In the genomic region with DNA sequence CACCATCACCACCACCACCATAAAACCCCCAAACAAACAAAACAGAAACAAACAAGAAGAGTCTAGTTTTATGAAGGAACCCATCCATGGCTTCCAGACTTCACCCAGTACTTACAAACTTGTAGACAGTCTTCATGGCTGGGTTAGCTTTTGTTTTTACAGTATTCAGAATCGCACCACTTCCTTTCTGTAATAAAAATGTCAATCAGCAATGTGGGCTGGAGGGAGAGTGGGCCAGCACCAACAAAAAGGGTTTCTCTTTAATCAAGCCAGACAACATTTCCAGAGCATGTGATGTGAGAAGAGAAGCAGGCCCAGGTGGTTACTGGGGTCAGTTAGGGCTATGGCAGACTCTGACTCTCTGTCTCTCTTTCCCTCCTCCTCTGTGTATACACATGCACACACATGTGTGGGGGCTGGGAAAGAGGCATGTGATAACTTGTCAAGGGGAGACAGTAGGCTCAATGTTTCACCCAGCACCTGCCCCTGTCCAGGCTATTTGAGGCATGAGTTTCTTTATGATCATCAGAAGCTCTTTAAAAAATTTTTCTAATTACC, we compare ENCODE assay signal across 28 mouse cellular contexts.
DNase-seq lines count a peak whose midpoint lies in the region; ATAC-seq and TF ChIP-seq lines count a peak whose summit lies in the region.
"Had no signal": no experiment of that assay in that cellular context is flagged by ENCODE, and none has a peak within 500 bp of the region (broad histone marks: within the 10 kb centered on the region; RNA-seq: fewer than 3 reads in every experiment).

No protein-coding gene starts in this region.

- no peaks in the 10 kb centered on the region for H3K9me3 ChIP-seq in kidney, embryonic 15.5 days (replicated peaks)
- H3K9me3 ChIP-seq in kidney, postnatal 0 days (replicated peaks; ENCODE audit: low read length), result no peaks in the 10 kb centered on the region
- H3K9me3 ChIP-seq: embryonic facial prominence, embryonic 10.5 days; embryonic facial prominence, embryonic 12.5 days; forebrain, embryonic 10.5 days; forebrain, embryonic 12.5 days; G1E had no signal

- peaks cover 20% of the 10 kb centered on the region for H3K4me1 ChIP-seq in kidney, embryonic 15.5 days
- H3K4me1 ChIP-seq in kidney, postnatal 0 days (replicated peaks; ENCODE audit: insufficient read depth, low read length), result no peaks in the 10 kb centered on the region; the same call in 1 of the 2 replicates
- H3K4me1 ChIP-seq in kidney, adult 2 months (ENCODE audit: control insufficient read depth, insufficient read depth, low read length), result no peaks in the 10 kb centered on the region

- 5% methylated on average over 1 of the region's 1 CpGs for WGBS in kidney, embryonic 15.5 days
- WGBS in kidney, postnatal 0 days, result 3% methylated on average over 1 of the region's 1 CpGs
- 20% methylated on average over 1 of the region's 1 CpGs for WGBS in kidney, adult 2 months

- no peaks in the 10 kb centered on the region for H3K27me3 ChIP-seq in kidney, embryonic 15.5 days
- H3K27me3 ChIP-seq in kidney, postnatal 0 days (ENCODE audit: insufficient read depth, low read length), result no peaks in the 10 kb centered on the region
- H3K27me3 ChIP-seq in kidney, adult 2 months (replicated peaks; ENCODE audit: control insufficient read depth, insufficient read depth, low read length), result no peaks in the 10 kb centered on the region
- H3K27me3 ChIP-seq: CH12.LX; embryonic facial prominence, embryonic 12.5 days; forebrain, embryonic 12.5 days; Patski had no signal

- H3K4me3 ChIP-seq in kidney, embryonic 15.5 days (replicated peaks), result no peak overlapping the region
- H3K4me3 ChIP-seq in kidney, postnatal 0 days (replicated peaks; ENCODE audit: low read depth, low read length), result no peak overlapping the region
- no peak overlapping the region for H3K4me3 ChIP-seq in kidney, adult 2 months (ENCODE audit: insufficient read depth, low read depth, low read length)
- H3K4me3 ChIP-seq: embryonic facial prominence, embryonic 10.5 days; embryonic facial prominence, embryonic 12.5 days; forebrain, embryonic 10.5 days; forebrain, embryonic 12.5 days had no signal

- H3K36me3 ChIP-seq in kidney, embryonic 15.5 days, result no peaks in the 10 kb centered on the region
- H3K36me3 ChIP-seq in kidney, postnatal 0 days (ENCODE audit: insufficient read depth, low read length), result no peaks in the 10 kb centered on the region
- no peaks in the 10 kb centered on the region for H3K36me3 ChIP-seq in kidney, adult 2 months (ENCODE audit: control insufficient read depth, insufficient read depth, low read length)
- H3K36me3 ChIP-seq: embryonic facial prominence, embryonic 12.5 days had no signal

- DNase-seq in kidney, postnatal 36 days, result no peak
- DNase-seq in kidney, postnatal 0 days (ENCODE audit: low spot score), result peak; percentile 83
- DNase-seq in kidney, adult 2 months, result no peak
- DNase-seq in A20 (ENCODE audit: low read depth, low spot score), result peak; percentile 12
- peak; percentile 49 for DNase-seq in fibroblast of lung, adult 2 months (ENCODE audit: low read depth)
- DNase-seq in adrenal gland, postnatal 14 days, result no peak
- no peak for DNase-seq in lung, postnatal 4 days
- DNase-seq: adrenal gland, adult 8-10 months; adrenal gland, postnatal 25 days; B cell, adult 2 months; cerebellum, adult 11 months; cerebellum, adult 18-20 months; cerebellum, adult 8-10 months; cerebellum, adult 9-11 months; cerebellum, postnatal 14 days; cerebellum, postnatal 36 days had no signal

- peak overlapping the region; percentile 41; the same call in 1 of the 2 replicates for H3K27ac ChIP-seq in kidney, embryonic 15.5 days
- no peak overlapping the region for H3K27ac ChIP-seq in kidney, postnatal 0 days
- H3K27ac ChIP-seq in kidney, adult 2 months (ENCODE audit: insufficient read depth, low read depth, low read length), result no peak overlapping the region
- H3K27ac ChIP-seq: embryonic facial prominence, embryonic 10.5 days; embryonic facial prominence, embryonic 12.5 days; forebrain, embryonic 10.5 days; forebrain, embryonic 12.5 days had no signal

- no peak for TF ChIP-seq POLR2A in kidney, adult 2 months (IDR thresholded peaks at IDR 0.05; ENCODE audit: low read depth, low read length)

- H3K4me2 ChIP-seq in kidney, embryonic 15.5 days, result no peak overlapping the region
- no peak overlapping the region for H3K4me2 ChIP-seq in kidney, postnatal 0 days (ENCODE audit: low read length)
- H3K4me2 ChIP-seq: embryonic facial prominence, embryonic 12.5 days; forebrain, embryonic 12.5 days had no signal

- no peak for TF ChIP-seq CTCF in kidney, postnatal 0 days (IDR thresholded peaks at IDR 0.05; ENCODE audit: low read depth)
- TF ChIP-seq CTCF in kidney, adult 2 months (conservative IDR thresholded peaks at IDR 0.05; ENCODE audit: insufficient read depth, insufficient read length, low read depth, low read length), result no peak

- H3K9ac ChIP-seq in kidney, embryonic 15.5 days, result no peak overlapping the region
- H3K9ac ChIP-seq in kidney, postnatal 0 days (ENCODE audit: low read depth, low read length), result no peak overlapping the region
- H3K9ac ChIP-seq: embryonic facial prominence, embryonic 12.5 days; forebrain, embryonic 12.5 days had no signal

- ATAC-seq in kidney, embryonic 15.5 days (replicated peaks; ENCODE audit: low FRiP score), result peak; percentile 80
- ATAC-seq in kidney, postnatal 0 days (replicated peaks; ENCODE audit: low FRiP score, low read depth), result peak; percentile 59
- ATAC-seq: activated CD4-positive, CD25-positive, alpha-beta regulatory T cell, adult 4 months; CD4-positive, CD25-positive, alpha-beta regulatory T cell, adult 4 months; forebrain, embryonic 14.5 days; forebrain, embryonic 16.5 days; Patski had no signal

Comparison
In these comparisons a context has a peak if more than half of its experiments do, and no peak if none do; other contexts are left out.
1. DNase-seq: peak in kidney, postnatal 0 days (single experiment), A20 (single experiment) and fibroblast of lung, adult 2 months (single experiment); none in kidney, postnatal 36 days (0 of 2), kidney, adult 2 months (single experiment), adrenal gland, postnatal 14 days (single experiment) and lung, postnatal 4 days (0 of 2).